Mouse (Mus musculus) erythroblast, embryonic 14.5 days (primary cell): Measurements from ENCODE around the gene Fam129b. TPM values are rescaled to one million over a fixed set of nuclear protein-coding genes. Genes with fewer than 3 reads are reported as not detected.

Experiments
- H3K27me3 ChIP-seq: 2 replicates; pipeline ENCODE4 v1.6.1; 2012; ENCODE audit warnings: inconsistent platforms; ENCODE audit not compliant: control insufficient read depth
- H3K36me3 ChIP-seq: 2 replicates; pipeline ENCODE4 v1.6.1; 2012; ENCODE audit warnings: mild to moderate bottlenecking, inconsistent platforms; ENCODE audit not compliant: control insufficient read depth
- H3K4me1 ChIP-seq: 2 replicates; pipeline ENCODE4 v1.6.1; 2012; ENCODE audit warnings: inconsistent platforms; ENCODE audit not compliant: control insufficient read depth
- H3K4me3 ChIP-seq: replicated peaks from 2 replicates; pipeline ENCODE3; 2012; ENCODE audit warnings: moderate library complexity, mild to moderate bottlenecking, inconsistent platforms
- H3K9me3 ChIP-seq: 2 replicates; pipeline ENCODE4 v1.6.1; 2012; ENCODE audit warnings: low read length, inconsistent platforms, mixed read lengths; ENCODE audit not compliant: control insufficient read depth
- GATA1 ChIP-seq: IDR thresholded peaks from 2 replicates; pipeline ENCODE4 v1.6.1; 2012; ENCODE audit warnings: low read length, inconsistent platforms, mixed read lengths
- TAL1 ChIP-seq: IDR thresholded peaks from 3 replicates; pipeline ENCODE4 v1.6.1; 2012; ENCODE audit warnings: low read length, inconsistent platforms, mixed read lengths
- polyA plus RNA-seq: library from polyadenylated mRNA; stranded (reverse); fragments of >175 nt; gene quantifications from 2 replicates; pipeline ENCODE4 v1.2.3, GENCODE M21; 2012

Gene Fam129b
- polyA plus RNA-seq, 1 experiment = 0.13 TPM

DNA sequence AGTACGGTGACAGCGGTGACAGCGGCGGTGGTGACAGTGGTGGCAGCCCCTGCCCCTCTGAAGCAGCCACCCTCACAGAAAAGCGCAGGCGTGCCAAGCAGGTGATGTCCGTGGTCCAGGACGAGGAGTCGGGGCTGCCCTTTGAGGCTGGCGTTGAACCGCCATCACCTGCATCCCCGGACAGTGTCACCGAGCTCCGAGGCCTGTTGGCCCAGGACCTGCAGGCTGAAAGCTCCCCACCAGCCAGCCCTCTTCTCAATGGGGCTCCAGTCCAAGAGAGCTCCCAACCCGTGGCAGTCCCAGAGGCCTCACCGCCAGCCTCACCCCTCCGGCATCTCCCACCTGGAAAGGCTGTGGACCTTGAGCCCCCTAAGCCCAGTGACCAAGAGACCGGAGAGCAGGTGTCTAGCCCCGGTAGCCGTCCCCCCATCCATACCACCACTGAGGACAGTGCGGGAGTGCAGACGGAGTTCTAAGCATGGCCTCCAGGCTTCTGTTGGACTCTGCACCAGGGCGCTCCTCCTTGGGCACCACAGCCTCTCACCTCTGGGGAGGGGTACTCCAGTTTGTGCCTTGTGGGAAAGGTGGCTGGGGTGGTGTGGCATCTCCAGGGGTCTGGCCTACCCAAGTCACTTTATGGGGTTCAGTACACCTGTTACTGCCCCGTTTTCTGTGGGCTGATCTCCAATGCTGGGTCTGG lies 47.8 kb downstream of the Fam129b start:
- H3K4me1 ChIP-seq = no peaks in the 10 kb centered on the region
- H3K36me3 ChIP-seq = peaks cover 18% of the 10 kb centered on the region; the same call in 1 of the 2 replicates
- no peaks in the 10 kb centered on the region for H3K27me3 ChIP-seq
- no peaks in the 10 kb centered on the region for H3K9me3 ChIP-seq
- H3K4me3 ChIP-seq = no peak overlapping the region
- TF ChIP-seq TAL1 (no peak), GATA1 (no peak)

DNA sequence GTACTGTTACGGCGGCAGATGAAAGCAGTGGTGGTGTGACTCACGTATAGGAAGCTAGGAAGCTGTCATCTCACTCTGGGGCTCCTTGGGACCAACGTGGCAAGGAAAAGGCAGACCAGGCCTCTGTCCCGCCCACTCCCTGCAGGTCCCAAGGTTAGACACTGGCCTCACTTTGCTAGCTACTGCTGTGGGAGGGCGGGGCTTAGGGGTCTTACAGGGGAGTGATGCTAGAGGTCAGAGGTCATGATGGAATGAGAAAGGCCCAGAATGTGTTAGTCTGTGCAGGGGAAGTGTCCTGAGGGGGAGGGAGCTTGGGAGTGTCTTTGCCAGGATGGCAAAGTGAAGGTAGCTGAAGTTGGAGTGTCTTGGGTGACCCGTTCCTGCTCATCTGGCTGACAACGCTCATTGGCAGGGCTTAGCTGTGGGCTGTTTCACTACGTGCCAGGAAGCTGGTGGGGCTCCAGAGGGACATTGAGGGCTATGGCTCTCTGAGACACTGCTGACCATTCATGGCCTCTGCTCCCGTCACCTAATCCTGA lies 48.5 kb downstream of the Fam129b start:
- Histone ChIP-seq H3K4me1 (no peaks in the 10 kb centered on the region), H3K9me3 (no peaks in the 10 kb centered on the region), H3K36me3 (peaks cover 18% of the 10 kb centered on the region; the same call in 1 of the 2 replicates), H3K4me3 (no peak overlapping the region), H3K27me3 (no peaks in the 10 kb centered on the region)
- TF ChIP-seq TAL1 (no peak), GATA1 (no peak)

DNA sequence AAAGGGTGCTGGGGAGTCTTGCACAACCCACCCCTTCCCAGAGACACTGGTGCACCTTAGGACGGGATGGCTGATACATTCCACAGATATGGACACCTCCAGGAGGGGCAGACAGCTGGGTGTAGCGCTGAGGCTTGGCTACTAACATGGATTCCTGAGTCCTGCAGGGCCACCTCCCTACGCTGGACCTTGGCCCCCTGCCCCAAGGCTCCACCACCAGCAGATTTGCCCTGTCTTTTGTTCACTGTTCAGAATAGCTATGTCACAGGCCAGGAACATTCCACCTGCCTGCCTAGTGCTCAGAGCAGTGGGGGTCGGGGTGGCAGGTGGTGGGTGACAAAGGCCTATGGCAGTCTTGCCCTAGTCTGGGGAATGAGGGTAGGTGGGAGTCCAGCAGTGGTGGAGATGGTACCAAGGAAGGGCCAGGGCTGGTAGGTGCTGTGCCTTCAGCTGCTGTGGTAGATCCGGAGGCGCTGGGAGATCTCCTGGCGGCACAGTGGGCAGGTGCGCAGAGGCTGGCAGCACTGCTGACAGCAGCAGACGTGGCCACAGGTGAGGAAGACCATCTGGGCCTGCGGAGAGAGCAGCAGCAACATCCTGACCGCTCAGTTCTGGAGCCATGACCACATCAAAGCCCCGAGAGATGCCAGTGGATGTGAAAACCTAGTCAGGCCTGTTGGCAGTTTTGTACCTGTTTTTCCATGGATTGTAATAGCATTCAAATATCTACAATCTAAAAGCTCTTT lies 50.6 kb downstream of the Fam129b start:
- Histone ChIP-seq H3K4me1 (no peaks in the 10 kb centered on the region), H3K9me3 (no peaks in the 10 kb centered on the region), H3K4me3 (no peak overlapping the region), H3K36me3 (peaks cover 15% of the 10 kb centered on the region; the same call in 1 of the 2 replicates), H3K27me3 (no peaks in the 10 kb centered on the region)
- TF ChIP-seq TAL1 (no peak), GATA1 (no peak)

DNA sequence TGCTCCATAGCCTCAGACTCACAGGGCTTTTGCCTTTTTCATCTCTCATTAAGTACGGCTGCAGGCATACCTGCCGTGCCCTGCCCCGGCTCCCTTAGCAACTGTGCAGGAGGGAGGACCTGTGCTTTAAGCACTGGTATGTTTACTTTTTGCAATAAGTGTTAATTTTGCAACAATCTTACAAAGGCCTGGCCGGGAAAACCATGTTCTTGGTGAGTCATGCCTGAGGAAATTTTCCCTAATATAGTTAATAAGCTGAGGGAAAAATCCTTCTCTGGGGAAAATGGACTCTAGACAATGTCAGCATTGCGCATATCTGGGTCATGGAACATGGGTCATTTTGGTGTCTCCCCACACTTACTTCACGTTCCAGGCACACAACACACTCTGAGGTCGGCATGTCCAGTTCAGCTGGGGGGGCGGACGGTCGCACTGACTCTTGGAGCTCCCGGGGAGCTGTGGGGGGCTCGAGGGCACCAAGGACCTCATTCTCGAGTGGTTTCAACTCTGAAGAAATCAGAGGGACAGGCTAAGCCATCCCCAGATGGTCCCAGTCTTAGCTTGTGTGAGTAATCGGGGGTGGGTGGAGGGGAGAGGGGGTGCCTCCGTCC lies 51.8 kb downstream of the Fam129b start:
- H3K4me1 ChIP-seq = no peaks in the 10 kb centered on the region
- no peaks in the 10 kb centered on the region for H3K27me3 ChIP-seq
- H3K9me3 ChIP-seq = no peaks in the 10 kb centered on the region
- peaks cover 10% of the 10 kb centered on the region; the same call in 1 of the 2 replicates for H3K36me3 ChIP-seq
- H3K4me3 ChIP-seq = no peak overlapping the region
- TF ChIP-seq TAL1 (no peak), GATA1 (no peak)

DNA sequence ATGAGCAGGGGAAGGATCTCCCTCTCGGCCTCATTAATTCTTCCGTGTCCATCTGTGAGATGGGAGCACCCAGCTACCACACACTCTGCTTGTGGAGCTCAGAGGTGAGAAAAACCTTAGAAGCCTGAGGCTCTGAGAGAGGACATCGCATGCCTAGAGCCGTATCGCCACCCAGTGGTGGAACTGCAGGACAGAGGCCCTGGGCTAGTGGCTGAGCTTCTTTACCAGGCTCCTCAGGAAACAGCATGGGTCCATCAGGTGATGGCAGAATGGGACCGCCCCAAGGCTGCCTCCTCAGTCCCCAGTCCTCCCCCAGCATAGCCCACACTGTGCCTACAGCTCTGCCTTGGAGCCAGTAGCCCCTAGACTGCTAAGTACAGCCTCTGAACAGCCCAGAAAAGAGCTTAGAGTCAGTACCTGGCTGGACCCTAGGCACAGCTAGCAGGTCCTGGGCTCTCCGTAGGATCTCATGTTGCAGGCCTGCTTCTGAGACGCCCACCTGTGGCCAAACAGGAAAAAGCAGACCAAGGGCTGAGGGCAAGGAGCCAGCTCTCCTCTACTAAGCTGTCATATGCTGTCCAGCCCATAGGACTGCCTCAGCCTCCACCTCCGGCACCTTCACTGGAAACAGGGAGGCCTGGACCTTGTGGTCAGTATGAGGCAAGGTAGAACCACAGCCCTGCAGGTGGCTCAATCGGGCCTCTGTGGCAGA lies 52.5 kb downstream of the Fam129b start:
- no peaks in the 10 kb centered on the region for H3K9me3 ChIP-seq
- H3K36me3 ChIP-seq = peaks cover 12% of the 10 kb centered on the region; the same call in 1 of the 2 replicates
- TF ChIP-seq GATA1 (no peak), TAL1 (no peak)
- no peak overlapping the region for H3K4me3 ChIP-seq
- no peaks in the 10 kb centered on the region for H3K4me1 ChIP-seq
- no peaks in the 10 kb centered on the region for H3K27me3 ChIP-seq

DNA sequence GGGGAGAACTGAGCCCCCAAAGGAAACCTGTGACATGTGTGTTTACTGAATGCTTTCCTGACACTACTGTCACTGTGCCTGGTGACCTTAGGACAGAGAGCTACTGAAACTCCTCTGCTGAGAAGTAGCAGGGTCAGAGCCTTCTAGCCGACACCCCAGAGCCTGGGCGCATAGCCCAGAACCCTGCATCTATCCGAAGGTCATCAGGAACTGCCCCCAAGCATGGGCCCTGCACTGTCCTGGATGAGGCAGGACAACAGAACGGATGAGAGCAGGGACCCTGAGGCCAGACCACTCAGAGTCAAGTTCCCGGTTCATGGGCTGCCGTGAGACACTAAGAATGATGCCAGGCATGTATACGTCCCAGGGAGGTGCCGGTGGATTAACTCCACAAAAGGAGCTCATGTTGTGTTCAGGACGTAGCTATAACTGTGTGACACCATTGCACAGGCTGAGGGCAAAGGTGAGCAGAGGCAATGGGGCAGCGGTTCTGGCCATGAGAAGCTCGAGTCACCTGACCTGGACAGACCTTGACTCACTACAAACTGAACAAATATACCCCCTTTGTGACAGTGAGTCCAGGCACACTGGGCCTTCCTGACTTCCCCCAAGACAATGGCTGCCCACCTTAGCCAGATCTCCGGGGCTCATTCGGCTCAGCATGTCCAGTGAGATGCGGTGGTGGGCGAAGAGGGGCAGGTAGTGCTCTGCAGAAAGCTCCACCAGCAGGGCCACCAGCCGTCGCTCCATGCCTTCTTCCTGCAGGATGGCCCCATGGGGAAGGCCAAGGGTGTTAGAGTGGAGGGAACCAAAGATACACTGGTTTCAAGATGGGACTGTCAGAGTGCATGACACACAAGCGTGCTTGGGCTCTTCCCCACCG lies 53.3 kb downstream of the Fam129b start:
- peaks cover 11% of the 10 kb centered on the region; the same call in 1 of the 2 replicates for H3K36me3 ChIP-seq
- H3K4me3 ChIP-seq = no peak overlapping the region
- H3K4me1 ChIP-seq = no peaks in the 10 kb centered on the region
- TF ChIP-seq GATA1 = no peak
- no peak for TF ChIP-seq TAL1
- H3K9me3 ChIP-seq = no peaks in the 10 kb centered on the region
- no peaks in the 10 kb centered on the region for H3K27me3 ChIP-seq

DNA sequence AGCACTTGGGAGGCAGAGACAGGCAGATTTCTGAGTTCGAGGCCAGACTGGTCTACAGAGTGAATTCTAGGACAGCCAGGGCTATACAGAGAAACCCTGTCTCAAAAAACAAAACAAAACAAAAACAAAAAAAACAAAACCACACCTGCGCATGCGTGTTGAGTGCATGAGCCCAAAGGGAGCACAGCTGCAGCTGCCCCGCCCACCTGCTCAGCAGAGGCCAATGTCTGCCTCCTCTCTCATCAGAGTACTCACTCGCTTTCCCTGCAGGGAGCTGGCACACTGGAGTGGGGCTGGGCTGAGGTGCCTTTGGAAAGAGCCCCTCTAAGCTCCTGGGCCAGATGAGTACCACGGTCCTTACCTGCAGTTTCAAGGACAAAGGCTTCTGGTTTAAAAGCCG lies 55.8 kb downstream of the Fam129b start:
- Histone ChIP-seq H3K36me3 (peaks cover 22% of the 10 kb centered on the region), H3K27me3 (no peaks in the 10 kb centered on the region), H3K4me3 (no peak overlapping the region), H3K4me1 (no peaks in the 10 kb centered on the region), H3K9me3 (no peaks in the 10 kb centered on the region)
- TF ChIP-seq GATA1 = no peak
- TF ChIP-seq TAL1 = no peak

DNA sequence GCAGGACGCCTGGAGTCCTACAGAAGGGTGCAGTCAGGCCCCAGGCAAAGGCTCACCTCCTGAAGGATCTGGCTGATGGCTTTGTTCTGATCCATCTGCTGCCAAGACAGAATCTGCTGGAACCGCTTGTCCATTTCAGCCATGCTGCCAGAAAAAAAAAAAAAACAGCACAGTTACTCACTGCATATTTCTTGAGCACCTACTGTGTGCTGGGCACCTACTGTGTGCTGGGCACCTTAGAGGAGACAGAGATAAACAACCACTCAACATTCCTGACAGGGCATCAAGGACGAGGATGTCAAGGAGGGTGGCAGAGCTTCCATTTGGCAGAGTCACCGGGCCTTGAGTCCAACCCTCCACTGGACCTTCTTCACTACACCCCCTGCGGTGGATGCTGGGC lies 62.8 kb downstream of the Fam129b start:
- no peak for TF ChIP-seq TAL1
- TF ChIP-seq GATA1 = no peak
- no peak overlapping the region for H3K4me3 ChIP-seq
- peaks cover 35% of the 10 kb centered on the region for H3K36me3 ChIP-seq
- no peaks in the 10 kb centered on the region for H3K27me3 ChIP-seq
- H3K9me3 ChIP-seq = no peaks in the 10 kb centered on the region
- H3K4me1 ChIP-seq = peaks cover 6% of the 10 kb centered on the region
